Mouse (Mus musculus): Measurements from ENCODE around the gene Tom1l2. TPM values are rescaled to one million over a fixed set of nuclear protein-coding genes. Genes with fewer than 3 reads are reported as not detected.

The Tom1l2 gene
- total and polyA plus RNA-seq, 2 experiments from 2014 or later, result 49.4 to 120 TPM

DNA sequence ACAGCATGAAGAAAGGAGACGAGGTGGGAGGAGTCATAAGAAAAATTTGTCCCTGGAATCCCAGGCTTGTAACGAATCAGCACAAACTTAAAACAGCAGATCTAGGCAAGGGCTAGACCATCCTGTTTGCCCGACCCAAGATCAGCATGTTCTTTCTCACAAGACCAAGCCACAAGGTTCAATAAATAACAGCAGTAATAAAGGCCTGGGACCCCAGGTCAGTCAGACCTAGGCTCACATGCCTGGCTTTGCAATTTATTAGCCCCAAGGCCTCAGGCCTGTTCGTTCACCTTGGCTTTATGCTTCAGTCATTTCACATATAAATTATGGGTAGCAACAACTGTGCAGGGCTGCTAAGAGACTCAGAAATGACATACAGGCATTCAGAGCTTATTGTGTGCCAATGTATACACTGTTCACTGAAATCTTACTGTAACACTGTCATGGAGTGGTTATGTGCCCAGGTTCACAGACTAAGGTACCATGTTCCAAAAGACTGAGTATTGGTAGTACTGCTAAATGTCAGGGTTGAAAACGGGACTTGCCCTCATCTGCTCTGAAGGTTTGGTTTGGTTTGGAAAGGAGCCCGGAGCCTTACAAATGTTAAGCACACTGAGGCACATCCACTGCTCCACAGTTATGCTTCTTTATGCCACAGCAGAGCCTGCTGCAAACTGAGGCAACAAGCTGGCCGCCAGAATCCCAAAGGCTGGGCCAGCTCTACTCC is 35.2 kb downstream of the Tom1l2 start:
- Histone ChIP-seq H3K4me3 (ENCODE audit: low read depth, low read length) (no peak overlapping the region), H3K27me3 (ENCODE audit: insufficient read depth, low read length) (no peaks in the 10 kb centered on the region), H3K27ac (ENCODE audit: low read depth, low read length) (0 out of 2 replicates have a peak overlapping the region, but pooled peaks have one; percentile 47), H3K9ac (replicated peaks; ENCODE audit: low read length, poor library complexity, severe bottlenecking) (no peak overlapping the region), H3K9me3 (ENCODE audit: low read length) (no peaks in the 10 kb centered on the region), H3K4me1 (ENCODE audit: insufficient read depth, low read length) (0 out of 2 replicates have a peak, but pooled peaks cover 4% of the 10 kb centered on the region), H3K4me2 (ENCODE audit: low read depth, low read length, poor library complexity, severe bottlenecking) (no peak overlapping the region), H3K36me3 (ENCODE audit: insufficient read depth, low read length) (no peaks in the 10 kb centered on the region)
- TF ChIP-seq CTCF (IDR thresholded peaks at IDR 0.05), result no peak
- no peak for ATAC-seq (ENCODE audit: low FRiP score)
- no peak for DNase-seq (ENCODE audit: low spot score)
- WGBS, result 74% methylated on average over 7 of the region's 7 CpGs

DNA sequence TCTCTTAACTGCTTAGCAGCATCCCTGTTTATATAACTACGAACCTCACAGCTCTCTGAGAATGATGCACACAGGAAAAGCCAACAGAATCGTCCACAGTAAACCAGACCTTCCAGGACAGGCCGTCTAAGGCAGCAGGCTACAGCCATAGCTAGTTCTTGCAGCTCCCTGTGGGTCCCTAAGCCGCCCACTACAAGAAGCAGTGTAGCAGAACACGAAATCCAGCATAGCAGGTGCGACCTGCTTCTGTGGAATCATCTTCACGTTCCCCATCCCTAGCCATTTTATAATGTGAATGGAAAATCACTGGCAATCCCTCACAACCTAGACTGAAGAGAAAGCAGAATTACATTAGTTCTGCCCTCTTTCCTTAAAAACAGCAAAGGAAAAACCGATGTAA is 35.8 kb downstream of the Tom1l2 start:
- peaks cover 4% of the 10 kb centered on the region; the same call in 1 of the 2 replicates for H3K4me1 ChIP-seq (ENCODE audit: insufficient read depth, low read length)
- no peaks in the 10 kb centered on the region for H3K27me3 ChIP-seq (ENCODE audit: insufficient read depth, low read length)
- no peak for ATAC-seq (ENCODE audit: low FRiP score)
- DNase-seq (ENCODE audit: low spot score), result no peak
- H3K27ac ChIP-seq (ENCODE audit: low read depth, low read length), result 0 out of 2 replicates have a peak overlapping the region, but pooled peaks have one; percentile 3
- 68% methylated on average over 8 of the region's 8 CpGs for WGBS
- no peaks in the 10 kb centered on the region for H3K9me3 ChIP-seq (ENCODE audit: low read length)
- H3K4me2 ChIP-seq (ENCODE audit: low read depth, low read length, poor library complexity, severe bottlenecking), result no peak overlapping the region
- no peak for TF ChIP-seq CTCF (IDR thresholded peaks at IDR 0.05)
- H3K9ac ChIP-seq (replicated peaks; ENCODE audit: low read length, poor library complexity, severe bottlenecking), result no peak overlapping the region
- H3K4me3 ChIP-seq (ENCODE audit: low read depth, low read length), result no peak overlapping the region
- H3K36me3 ChIP-seq (ENCODE audit: insufficient read depth, low read length), result no peaks in the 10 kb centered on the region

GRCm38 (mm10) chr11:60316250-60316649 is 36.5 kb downstream of the Tom1l2 start:
- Histone ChIP-seq H3K4me2 (ENCODE audit: low read depth, low read length, poor library complexity, severe bottlenecking) (no peak overlapping the region), H3K9ac (replicated peaks; ENCODE audit: low read length, poor library complexity, severe bottlenecking) (no peak overlapping the region), H3K9me3 (ENCODE audit: low read length) (no peaks in the 10 kb centered on the region), H3K27me3 (ENCODE audit: insufficient read depth, low read length) (no peaks in the 10 kb centered on the region), H3K4me1 (ENCODE audit: insufficient read depth, low read length) (peaks cover 7% of the 10 kb centered on the region), H3K27ac (ENCODE audit: low read depth, low read length) (0 out of 2 replicates have a peak overlapping the region, but pooled peaks have one; percentile 3), H3K4me3 (ENCODE audit: low read depth, low read length) (no peak overlapping the region), H3K36me3 (ENCODE audit: insufficient read depth, low read length) (no peaks in the 10 kb centered on the region)
- WGBS, result 56% methylated on average over 7 of the region's 7 CpGs
- no peak for TF ChIP-seq CTCF (IDR thresholded peaks at IDR 0.05)
- ATAC-seq (ENCODE audit: low FRiP score) (no peak), DNase-seq (ENCODE audit: low spot score) (peak; percentile 54)

- DNase-seq (ENCODE audit: low spot score) (peak; percentile 98), ATAC-seq (ENCODE audit: low FRiP score) (peak; percentile 95)
- H3K27ac ChIP-seq (ENCODE audit: low read depth, low read length), result peak overlapping the region; percentile 95
- H3K9ac ChIP-seq (replicated peaks; ENCODE audit: low read length, poor library complexity, severe bottlenecking), result peak overlapping the region; percentile 52; the same call in 1 of the 2 replicates
- H3K4me1 ChIP-seq (ENCODE audit: insufficient read depth, low read length), result peaks cover 13% of the 10 kb centered on the region
- peak; percentile 49 for TF ChIP-seq CTCF (IDR thresholded peaks at IDR 0.05)
- no peaks in the 10 kb centered on the region for H3K36me3 ChIP-seq (ENCODE audit: insufficient read depth, low read length)
- no peaks in the 10 kb centered on the region for H3K9me3 ChIP-seq (ENCODE audit: low read length)
- no peaks in the 10 kb centered on the region for H3K27me3 ChIP-seq (ENCODE audit: insufficient read depth, low read length)
- WGBS, result 1% methylated on average over 8 of the region's 8 CpGs
- no peak overlapping the region for H3K4me3 ChIP-seq (ENCODE audit: low read depth, low read length)
- H3K4me2 ChIP-seq (ENCODE audit: low read depth, low read length, poor library complexity, severe bottlenecking), result peak overlapping the region; percentile 15; the same call in 1 of the 2 replicates
Measured at GRCm38 (mm10) chr11:60311025-60311854, 41.5 kb downstream of the Tom1l2 start.

DNA sequence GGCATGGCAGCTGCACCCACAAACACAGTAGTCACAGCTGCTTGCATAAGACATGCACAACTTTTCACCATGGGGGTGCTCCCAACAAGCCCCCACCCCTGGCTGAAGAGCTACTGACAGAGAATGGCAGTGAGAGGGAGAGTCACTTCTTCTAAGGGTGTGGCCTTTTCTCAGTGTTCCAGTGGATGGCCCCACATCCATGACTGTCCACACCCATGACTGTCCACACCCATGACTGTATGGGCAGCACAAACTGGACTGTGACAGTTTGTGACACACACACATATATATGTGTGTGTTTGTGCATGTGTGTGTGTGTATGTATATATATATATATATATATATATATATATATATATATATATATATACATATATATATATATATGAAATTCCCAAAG is 42.8 kb downstream of the Tom1l2 start:
- Histone ChIP-seq H3K4me1 (ENCODE audit: insufficient read depth, low read length) (peaks cover 13% of the 10 kb centered on the region), H3K9ac (replicated peaks; ENCODE audit: low read length, poor library complexity, severe bottlenecking) (no peak overlapping the region), H3K4me2 (ENCODE audit: low read depth, low read length, poor library complexity, severe bottlenecking) (no peak overlapping the region), H3K9me3 (ENCODE audit: low read length) (no peaks in the 10 kb centered on the region), H3K4me3 (ENCODE audit: low read depth, low read length) (no peak overlapping the region), H3K36me3 (ENCODE audit: insufficient read depth, low read length) (no peaks in the 10 kb centered on the region), H3K27ac (ENCODE audit: low read depth, low read length) (no peak overlapping the region), H3K27me3 (ENCODE audit: insufficient read depth, low read length) (no peaks in the 10 kb centered on the region)
- no peak for ATAC-seq (ENCODE audit: low FRiP score)
- TF ChIP-seq CTCF (IDR thresholded peaks at IDR 0.05), result no peak
- DNase-seq (ENCODE audit: low spot score), result no peak

Measured in midbrain, postnatal 0 days (tissue).